Mouse (Mus musculus) forebrain, embryonic 16.5 days (tissue): ENCODE measurements at regions not wholly inside any gene's neighbourhood (a gene's known extent, or its start where the extent isn't known, plus 50 kb on each side); places are given as distances from the start of the nearest gene placed in this dataset.

Experiments used
- ATAC-seq: fragments of 200-750 bp; cut with Nextera tagmentation; 2 replicates; pipeline ENCODE4 v1.8.0; 2017; ENCODE audit warnings: mild to moderate bottlenecking, moderate library complexity
- H3K27ac ChIP-seq: fragments of 300-500 bp; sonication (generic); 2 replicates; pipeline ENCODE4 v1.5.1; 2014; ENCODE audit warnings: low read length, control low read depth
- H3K27me3 ChIP-seq: fragments of 300-500 bp; sonication (generic); replicated peaks from 2 replicates; pipeline ENCODE4 v1.6.1; 2014; ENCODE audit warnings: low read length; ENCODE audit not compliant: control insufficient read depth, insufficient read depth
- H3K36me3 ChIP-seq: fragments of 300-500 bp; sonication (generic); 2 replicates; pipeline ENCODE4 v1.6.1; 2014; ENCODE audit not compliant: control insufficient read depth, insufficient read depth
- H3K4me1 ChIP-seq: fragments of 300-500 bp; sonication (generic); replicated peaks from 2 replicates; pipeline ENCODE4 v1.6.1; 2014; ENCODE audit warnings: low read length; ENCODE audit not compliant: control insufficient read depth, insufficient read depth
- H3K4me2 ChIP-seq: fragments of 300-500 bp; sonication (generic); 2 replicates; pipeline ENCODE4 v1.6.1; 2014; ENCODE audit warnings: mild to moderate bottlenecking, low read length, control low read depth
- H3K4me3 ChIP-seq: fragments of 300-500 bp; sonication (generic); replicated peaks from 2 replicates; pipeline ENCODE4 v1.5.1; 2014; ENCODE audit warnings: mild to moderate bottlenecking, low read length, control low read depth
- H3K9ac ChIP-seq: fragments of 300-500 bp; sonication (generic); replicated peaks from 2 replicates; pipeline ENCODE4 v1.6.1; 2014; ENCODE audit warnings: low read depth, low read length, control low read depth
- H3K9me3 ChIP-seq: fragments of 300-500 bp; sonication (generic); 2 replicates; pipeline ENCODE4 v1.6.1; 2016; ENCODE audit warnings: low read length; ENCODE audit not compliant: control insufficient read depth
- WGBS: fragments of 180-500 bp; shearing (Covaris S2); extraction: QIAGEN DNeasy Blood & Tissue Kit; methylation state at CpG from one replicate; pipeline ENCODE4 v1.1.7; 2014; 5-methylcytosine and 5-hydroxymethylcytosine counted together

- no peak for ATAC-seq
- Histone ChIP-seq H3K36me3 (no peaks in the 10 kb centered on the region), H3K4me2 (no peak overlapping the region), H3K9me3 (no peaks in the 10 kb centered on the region), H3K27me3 (no peaks in the 10 kb centered on the region), H3K4me1 (no peaks in the 10 kb centered on the region), H3K9ac (no peak overlapping the region), H3K4me3 (no peak overlapping the region), H3K27ac (no peak overlapping the region)
- 80% methylated on average over 4 of the region's 4 CpGs for WGBS
These were observed 114.5 kb upstream of the Ifne start for GRCm38 (mm10) chr4:88994486-88994885.

- ATAC-seq: no peak
- no peak overlapping the region for H3K4me3 ChIP-seq
- 86% methylated on average over 2 of the region's 2 CpGs for WGBS
- H3K36me3 ChIP-seq: no peaks in the 10 kb centered on the region
- no peaks in the 10 kb centered on the region for H3K9me3 ChIP-seq
- no peak overlapping the region for H3K27ac ChIP-seq
- H3K9ac ChIP-seq: no peak overlapping the region
- H3K4me1 ChIP-seq: no peaks in the 10 kb centered on the region
- H3K4me2 ChIP-seq: no peak overlapping the region
- no peaks in the 10 kb centered on the region for H3K27me3 ChIP-seq
These were observed 112.5 kb upstream of the Ifne start for GRCm38 (mm10) chr4:88992498-88992897.

GRCm38 (mm10) chr4:88988363-88988762, 108.4 kb upstream of the Ifne start:
- H3K27ac ChIP-seq: no peak overlapping the region
- ATAC-seq: no peak
- H3K9ac ChIP-seq: no peak overlapping the region
- no peaks in the 10 kb centered on the region for H3K4me1 ChIP-seq
- H3K27me3 ChIP-seq: no peaks in the 10 kb centered on the region
- H3K4me2 ChIP-seq: no peak overlapping the region
- 72% methylated on average over 4 of the region's 4 CpGs for WGBS
- H3K9me3 ChIP-seq: no peaks in the 10 kb centered on the region
- no peak overlapping the region for H3K4me3 ChIP-seq
- no peaks in the 10 kb centered on the region for H3K36me3 ChIP-seq

GRCm38 (mm10) chr4:88987103-88987502, 107.1 kb upstream of the Ifne start:
- no peaks in the 10 kb centered on the region for H3K36me3 ChIP-seq
- H3K27me3 ChIP-seq: no peaks in the 10 kb centered on the region
- H3K9ac ChIP-seq: no peak overlapping the region
- H3K4me2 ChIP-seq: no peak overlapping the region
- no peak for ATAC-seq
- no peak overlapping the region for H3K4me3 ChIP-seq
- no peak overlapping the region for H3K27ac ChIP-seq
- WGBS: 49% methylated on average over 1 of the region's 1 CpGs
- H3K9me3 ChIP-seq: no peaks in the 10 kb centered on the region
- H3K4me1 ChIP-seq: no peaks in the 10 kb centered on the region

GRCm38 (mm10) chr4:88982457-88982856, 102.5 kb upstream of the Ifne start:
- 92% methylated on average over 3 of the region's 3 CpGs for WGBS
- ATAC-seq: no peak

GRCm38 (mm10) chr4:88977099-88977888, 97.3 kb upstream of the Ifne start:
- no peak overlapping the region for H3K9ac ChIP-seq
- no peak for ATAC-seq
- H3K27ac ChIP-seq: no peak overlapping the region
- no peak overlapping the region for H3K4me2 ChIP-seq
- H3K27me3 ChIP-seq: no peaks in the 10 kb centered on the region
- H3K4me3 ChIP-seq: no peak overlapping the region
- H3K9me3 ChIP-seq: no peaks in the 10 kb centered on the region
- H3K36me3 ChIP-seq: no peaks in the 10 kb centered on the region
- 76% methylated on average over 3 of the region's 3 CpGs for WGBS
- no peaks in the 10 kb centered on the region for H3K4me1 ChIP-seq

More at GRCm38 (mm10) chr4:88982457-88982856, 102.5 kb upstream of the Ifne start:
- H3K9ac ChIP-seq: no peak overlapping the region
- H3K27me3 ChIP-seq: no peaks in the 10 kb centered on the region
- no peaks in the 10 kb centered on the region for H3K4me1 ChIP-seq
- no peak overlapping the region for H3K27ac ChIP-seq
- no peak overlapping the region for H3K4me3 ChIP-seq
- no peaks in the 10 kb centered on the region for H3K9me3 ChIP-seq
- H3K4me2 ChIP-seq: no peak overlapping the region
- H3K36me3 ChIP-seq: no peaks in the 10 kb centered on the region

- Histone ChIP-seq H3K4me1 (no peaks in the 10 kb centered on the region), H3K4me2 (no peak overlapping the region), H3K27me3 (no peaks in the 10 kb centered on the region), H3K4me3 (no peak overlapping the region), H3K27ac (no peak overlapping the region), H3K36me3 (no peaks in the 10 kb centered on the region), H3K9me3 (no peaks in the 10 kb centered on the region), H3K9ac (no peak overlapping the region)
- no peak for ATAC-seq
- WGBS: 81% methylated on average over 2 of the region's 2 CpGs
These were observed 94.5 kb upstream of the Ifne start for GRCm38 (mm10) chr4:88974535-88974934.

GRCm38 (mm10) chr4:88969134-88969841, 89.3 kb upstream of the Ifne start:
- H3K27ac ChIP-seq: no peak overlapping the region
- no peaks in the 10 kb centered on the region for H3K9me3 ChIP-seq
- ATAC-seq: no peak
- no peaks in the 10 kb centered on the region for H3K36me3 ChIP-seq
- WGBS: 27% methylated on average over 6 of the region's 6 CpGs
- no peak overlapping the region for H3K9ac ChIP-seq
- no peaks in the 10 kb centered on the region for H3K27me3 ChIP-seq
- no peak overlapping the region for H3K4me3 ChIP-seq
- H3K4me1 ChIP-seq: no peaks in the 10 kb centered on the region
- H3K4me2 ChIP-seq: no peak overlapping the region

GRCm38 (mm10) chr4:88959621-88960020, 79.6 kb upstream of the Ifne start:
- Histone ChIP-seq H3K4me1 (no peaks in the 10 kb centered on the region), H3K4me3 (no peak overlapping the region), H3K27ac (no peak overlapping the region), H3K4me2 (no peak overlapping the region), H3K9ac (no peak overlapping the region), H3K36me3 (no peaks in the 10 kb centered on the region), H3K9me3 (no peaks in the 10 kb centered on the region), H3K27me3 (no peaks in the 10 kb centered on the region)
- no peak for ATAC-seq
- 42% methylated on average over 3 of the region's 3 CpGs for whole genome bisulfite sequencing
